Mouse (Mus musculus): Measurements from ENCODE around the gene Lrch4.

The Lrch4 gene

GRCm38 (mm10) chr5:137628498-137629305, at the start of gene Lrch4, which contains the start of the genes Fbxo24 and Gm20605:
Gene Lrch4 (plus strand): TSS chr5:137629121.
Gene Fbxo24 (minus strand): TSS chr5:137629002.
Gene Gm20605 (plus strand): TSS chr5:137629175.
- peak; percentile 100 for DNase-seq

DNA sequence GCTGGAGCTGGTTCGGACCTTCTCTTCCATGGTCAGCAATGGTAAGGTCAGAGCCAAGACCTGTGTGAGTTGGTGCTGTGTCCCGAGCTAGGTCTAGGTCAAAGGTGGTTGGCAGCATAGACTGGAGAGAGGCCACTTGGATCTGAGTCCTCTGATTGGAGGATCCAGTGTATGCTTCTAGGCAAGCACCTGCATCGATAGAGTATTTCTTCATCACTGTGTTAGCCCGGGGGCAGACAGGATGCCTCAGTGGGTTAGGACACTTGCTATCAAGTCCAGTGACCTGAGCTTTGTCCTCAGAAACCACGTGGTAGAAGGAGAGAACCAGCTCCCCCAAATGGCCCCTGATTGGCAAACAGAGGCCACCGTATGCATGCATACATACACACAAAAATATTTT, 48.7 kb upstream of the Lrch4 start:
- no peak for DNase-seq

DNA sequence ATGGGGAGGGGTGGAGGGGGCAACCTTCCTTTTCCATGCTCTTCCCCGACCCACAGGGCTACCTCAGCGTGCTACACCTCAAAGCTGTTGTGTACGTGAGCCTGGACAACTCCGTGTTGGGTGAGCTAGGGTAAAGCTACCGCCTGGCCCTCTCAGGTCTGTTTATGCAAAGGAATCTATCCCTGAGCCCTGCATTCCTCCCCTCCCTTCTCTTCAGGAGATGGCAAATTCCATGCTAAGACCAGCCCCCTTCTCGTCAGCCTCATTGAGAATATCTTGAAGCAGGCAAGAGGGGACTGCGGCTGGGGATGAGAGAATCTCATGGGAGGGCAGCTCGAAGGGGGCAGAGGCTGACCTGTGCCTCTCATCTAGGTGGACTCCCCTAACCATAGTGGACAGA, 46.2 kb upstream of the Lrch4 start:
- peak; percentile 35 for DNase-seq

DNA sequence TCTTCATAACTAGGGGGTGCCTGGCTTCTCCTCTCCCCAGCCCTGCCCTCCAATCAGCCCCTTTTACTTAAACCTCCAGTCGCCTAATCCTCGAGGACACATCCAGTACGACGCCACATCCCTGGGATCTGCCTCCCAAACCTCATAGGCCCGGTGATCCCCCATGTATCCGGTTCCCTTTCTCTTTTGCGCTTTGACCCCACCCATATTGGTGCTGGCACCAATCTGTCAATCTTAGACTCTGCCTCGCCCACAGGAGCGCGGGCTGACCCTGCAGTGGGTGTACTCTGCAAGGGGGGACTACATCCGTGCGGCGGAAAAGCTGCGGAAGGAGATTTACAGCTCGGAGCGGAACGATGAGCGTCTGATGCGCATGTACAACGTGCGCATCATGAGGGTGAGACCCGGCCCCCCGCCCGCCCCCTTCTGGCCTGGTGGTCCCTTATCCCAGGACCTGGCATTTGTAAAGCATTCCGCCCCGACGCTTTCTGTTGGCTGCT, 45.2 kb upstream of the Lrch4 start:
- DNase-seq = peak; percentile 67

GRCm38 (mm10) chr5:137584976-137585375, 43.9 kb upstream of the Lrch4 start:
- DNase-seq = peak; percentile 86

DNA sequence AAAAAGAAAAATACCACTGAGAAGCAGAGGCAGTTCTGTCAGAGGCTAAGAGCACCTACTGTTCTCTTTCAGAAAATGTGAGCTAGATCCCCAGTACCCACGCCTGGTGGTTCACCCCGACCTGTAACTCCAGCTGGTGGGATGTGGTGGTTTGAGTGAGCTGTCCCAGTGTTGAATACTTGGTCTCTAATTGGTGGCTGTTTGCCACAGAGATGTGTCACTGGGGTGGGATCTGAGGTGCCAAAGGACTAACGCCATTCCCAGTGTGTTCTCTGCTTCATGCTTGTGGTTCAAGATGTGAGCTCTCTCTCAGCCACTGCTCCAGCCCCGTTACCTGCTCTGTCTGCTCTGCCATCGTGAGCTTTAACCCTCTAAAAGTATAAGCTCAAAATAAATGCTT, 38.4 kb upstream of the Lrch4 start:
- DNase-seq = no peak

GRCm38 (mm10) chr5:137595921-137596320, 33.0 kb upstream of the Lrch4 start:
- no peak for DNase-seq

- DNase-seq = peak; percentile 39
Observed at GRCm38 (mm10) chr5:137596601-137597261, 32.2 kb upstream of the Lrch4 start.

- DNase-seq = no peak
Observed at GRCm38 (mm10) chr5:137597625-137598024, 31.3 kb upstream of the Lrch4 start.

- no peak for DNase-seq
Observed at GRCm38 (mm10) chr5:137598100-137598826, 30.7 kb upstream of the Lrch4 start.

DNA sequence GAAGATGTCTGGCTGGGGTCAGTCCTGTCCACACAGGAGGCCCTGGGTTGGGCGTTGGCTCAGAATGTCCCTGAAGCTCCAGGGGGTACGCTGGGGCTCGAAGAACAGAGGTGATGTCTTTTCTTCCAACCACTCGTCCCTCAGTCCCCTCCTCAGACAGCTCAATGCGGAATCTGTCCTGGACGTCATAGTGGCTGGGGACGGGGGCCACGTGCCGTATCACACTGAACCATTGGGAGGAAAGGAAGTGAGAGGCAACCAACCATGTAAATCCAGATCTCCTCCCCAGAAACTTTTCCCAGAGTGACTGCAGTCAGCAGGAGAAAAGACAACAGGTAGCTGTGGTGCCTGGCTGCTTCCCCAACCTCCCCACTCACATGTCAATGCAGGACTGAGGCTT, 29.3 kb upstream of the Lrch4 start:
- no peak for DNase-seq

DNA sequence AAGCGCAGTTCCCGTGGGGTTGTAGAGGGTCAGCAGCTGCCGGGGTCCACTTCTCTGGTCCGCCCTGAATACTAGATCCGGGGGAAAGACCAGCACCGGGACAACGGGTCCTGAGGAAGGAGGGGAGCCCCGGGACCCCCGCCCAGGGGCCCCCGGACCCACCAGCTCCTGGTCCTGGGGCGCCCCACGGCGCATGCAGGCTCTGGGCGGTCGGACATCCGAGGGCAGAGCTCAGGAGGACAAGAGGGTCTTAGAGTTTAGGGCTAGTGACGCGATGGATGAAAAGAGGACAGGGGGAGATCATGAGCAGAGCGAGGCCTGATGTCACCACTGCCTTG, 28.7 kb upstream of the Lrch4 start:
- DNase-seq = no peak

DNA sequence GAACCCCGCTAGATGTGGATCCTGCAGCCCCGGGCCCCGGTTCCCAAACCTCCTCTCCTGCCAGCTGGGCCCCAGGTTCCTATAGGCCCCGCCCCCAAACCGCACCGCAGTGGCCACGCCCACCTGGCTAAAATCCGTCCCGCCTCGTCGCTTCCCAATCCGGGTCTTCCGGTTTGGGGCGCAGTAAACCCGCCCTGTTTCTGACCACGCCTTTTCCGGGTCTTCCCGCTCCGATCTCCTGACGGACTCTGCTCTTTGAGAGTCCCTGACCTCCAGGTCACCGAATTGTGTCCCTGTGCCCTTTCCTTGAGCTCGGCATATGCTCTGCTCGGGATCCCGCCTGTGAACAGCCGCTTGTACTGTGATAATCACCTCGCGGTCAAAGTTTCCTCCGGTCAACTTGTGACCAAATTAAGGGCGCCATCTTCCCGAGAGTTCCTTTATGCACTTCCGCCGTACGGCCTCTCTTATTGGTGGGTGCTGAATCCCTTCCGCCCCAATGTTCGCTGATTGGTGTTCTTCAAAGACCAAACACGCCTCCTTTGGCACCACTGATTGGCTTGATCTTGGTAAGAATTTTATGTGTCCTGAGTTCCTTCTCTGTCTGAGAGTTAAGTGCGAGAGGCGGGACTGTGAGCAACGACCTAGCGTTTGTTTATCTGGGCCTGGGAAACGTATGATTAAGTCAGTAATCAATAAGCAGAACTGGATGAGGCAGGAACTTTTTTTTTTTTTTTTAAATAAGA, 28.1 kb upstream of the Lrch4 start, which contains the start of gene Mospd3:
Mospd3 (minus strand) TSS at position 440 of the 746 bp plus-strand sequence.
- peak; percentile 98 for DNase-seq

- peak; percentile 56 for DNase-seq
Observed at GRCm38 (mm10) chr5:137601365-137601729, 27.6 kb upstream of the Lrch4 start.

- DNase-seq = no peak
Observed at GRCm38 (mm10) chr5:137607860-137608653, 20.9 kb upstream of the Lrch4 start.

DNA sequence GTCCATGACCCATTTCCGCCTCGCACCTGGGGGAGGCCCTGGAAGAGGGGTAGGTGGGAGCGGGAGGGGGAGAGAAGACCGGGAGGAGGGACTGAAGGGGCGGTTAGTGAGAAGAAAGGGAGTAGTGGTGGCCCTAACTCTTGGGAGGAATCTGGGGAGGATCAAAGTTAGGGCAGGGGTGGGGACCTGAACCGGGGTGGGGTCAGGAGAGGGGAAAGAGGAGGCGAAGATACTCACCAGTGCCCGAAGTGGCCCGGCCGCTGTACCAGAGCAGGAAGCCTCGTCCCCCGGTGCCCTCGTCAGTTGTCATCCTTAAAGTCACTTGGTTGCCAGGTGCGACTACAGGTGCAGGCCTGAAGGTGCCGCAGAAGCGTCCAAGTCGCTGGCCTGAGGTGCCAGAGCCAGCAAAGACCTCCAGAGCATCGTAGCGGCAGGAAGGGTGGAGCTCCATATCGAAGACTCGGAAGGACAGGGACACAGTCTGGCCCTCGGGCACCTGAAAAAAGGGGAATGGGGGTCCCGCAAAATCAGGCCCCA, 20.2 kb upstream of the Lrch4 start:
- DNase-seq = peak; percentile 24

DNA sequence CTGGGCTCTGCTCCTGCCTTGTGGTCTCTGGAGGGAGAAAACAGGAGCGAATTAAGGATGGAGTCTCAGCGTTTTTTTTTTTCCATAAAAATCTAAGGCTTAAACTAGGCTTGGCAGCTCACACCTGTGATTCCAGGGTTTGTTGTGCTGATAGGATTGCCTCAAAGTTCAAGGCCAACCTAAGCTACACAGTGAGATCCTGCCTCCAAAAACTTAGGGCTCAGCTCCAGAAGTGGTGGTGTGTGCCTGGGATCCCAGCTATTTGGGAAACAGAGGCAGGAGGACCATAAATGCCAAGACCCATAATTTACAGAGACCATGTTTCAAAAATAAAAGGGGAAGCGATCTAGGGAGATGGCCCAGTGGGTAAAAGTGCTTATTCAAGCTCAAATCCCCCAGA, 19.6 kb upstream of the Lrch4 start:
- no peak for DNase-seq

DNA sequence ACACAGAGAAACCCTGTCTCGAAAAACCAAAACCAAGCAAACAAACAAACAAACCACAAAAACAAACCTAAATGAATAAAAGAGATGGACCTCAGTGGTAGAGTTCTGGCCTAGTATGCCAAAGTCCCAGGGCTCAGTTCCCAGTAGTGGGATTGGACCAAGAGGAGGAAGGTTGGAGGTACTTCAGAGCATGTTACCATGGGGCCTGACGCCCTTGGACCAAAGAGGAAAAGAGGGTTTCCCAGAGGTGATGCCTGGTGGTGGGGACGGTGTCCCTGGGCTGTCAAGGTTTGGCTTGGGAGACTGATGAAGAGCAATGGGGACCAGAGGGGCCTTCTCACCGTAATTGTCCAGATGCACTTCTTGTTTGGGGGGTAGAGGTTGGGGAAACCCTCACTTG, 18.9 kb upstream of the Lrch4 start:
- no peak for DNase-seq

DNA sequence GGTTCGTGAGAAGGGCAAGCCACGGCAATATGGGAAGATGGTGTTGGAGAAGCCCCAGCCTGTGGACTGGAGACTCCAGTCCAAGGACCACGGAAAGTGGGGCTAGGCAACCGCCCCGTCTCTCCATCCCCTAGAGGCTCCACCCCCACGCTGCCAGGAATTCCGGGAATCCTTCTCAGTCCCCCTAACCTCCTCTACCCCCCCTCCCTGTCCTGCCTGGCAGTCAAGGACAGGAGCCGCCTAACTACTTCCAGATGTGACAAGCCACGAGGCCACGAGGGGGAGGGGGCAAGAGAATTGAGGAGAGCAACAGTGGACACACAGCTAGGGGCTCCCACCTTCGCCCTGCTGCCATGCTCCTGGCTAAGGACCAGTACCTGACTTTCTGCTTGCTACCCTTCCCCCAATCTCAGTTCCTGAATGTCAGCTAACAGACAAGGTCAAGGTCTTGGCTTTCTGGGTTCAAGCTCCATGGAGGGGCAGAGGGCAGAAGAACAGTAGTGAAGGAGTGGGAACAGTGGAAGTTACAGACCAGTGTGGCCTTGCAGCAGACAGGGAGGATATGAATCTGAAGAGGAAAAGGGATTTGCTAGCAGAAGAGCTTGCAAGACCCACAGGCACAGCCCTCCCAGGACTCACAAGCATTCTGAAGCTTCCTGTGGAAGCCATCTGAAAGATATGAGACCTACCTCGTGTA, 18.2 kb upstream of the Lrch4 start:
- DNase-seq = peak; percentile 92

DNA sequence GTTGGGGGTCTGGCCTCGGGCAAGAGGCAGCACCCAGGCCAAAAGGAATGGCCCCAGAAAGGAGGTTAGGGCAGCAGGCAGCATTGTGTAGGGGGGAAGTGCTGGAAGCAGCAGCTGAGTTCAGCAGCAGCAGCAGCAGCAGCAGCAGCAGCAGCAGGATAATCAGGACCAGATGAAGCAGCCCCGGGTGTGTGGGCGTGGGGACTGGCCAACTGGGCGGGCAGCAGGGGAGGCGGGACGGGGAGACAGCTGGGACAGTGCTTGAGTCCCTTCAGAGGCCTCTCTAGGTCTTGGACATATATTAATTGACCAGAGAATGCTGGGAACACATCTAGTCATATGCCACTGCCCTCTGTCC, 17.7 kb upstream of the Lrch4 start:
- DNase-seq = peak; percentile 89

DNA sequence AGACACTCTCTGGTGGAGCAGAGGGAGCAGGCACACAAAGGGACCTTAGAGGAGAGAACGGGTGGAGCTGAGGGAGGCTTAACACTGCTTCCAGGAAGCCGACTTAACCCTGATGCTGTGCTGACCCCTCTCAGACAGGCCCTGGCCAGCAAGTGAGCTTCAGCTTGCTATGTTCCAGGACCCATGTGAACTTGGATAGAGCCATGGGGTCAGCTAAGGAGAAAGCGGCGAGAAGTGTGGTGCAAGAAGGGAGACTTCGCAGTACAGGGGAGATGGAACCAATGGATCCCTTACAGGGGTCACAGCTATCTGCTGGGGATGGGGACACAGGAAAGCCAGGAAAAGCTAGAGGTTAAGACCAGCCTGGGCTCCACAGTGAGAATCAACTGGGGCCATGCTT, 15.8 kb upstream of the Lrch4 start:
- DNase-seq = no peak
